Mouse (Mus musculus) hindbrain, embryonic 14.5 days (tissue): Measurements from ENCODE around the gene Tm4sf5. TPM values are rescaled to one million over a fixed set of nuclear protein-coding genes. Genes with fewer than 3 reads are reported as not detected.
"Not testable (repeated sequence)": the region's sequence is repeated elsewhere in the genome, so short reads cannot be mapped to it uniquely, and the experiment has no call there.

Source experiments
- ATAC-seq: fragments of 200-750 bp; cut with Nextera tagmentation; 2 replicates; pipeline ENCODE4 v1.8.0; 2017; ENCODE audit warnings: moderate number of reproducible peaks, mild to moderate bottlenecking, moderate TSS enrichment, moderate library complexity; ENCODE audit not compliant: low FRiP score
- DNase-seq: peaks from one replicate; pipeline ENCODE4 v3.0.0-alpha.2; 2015; ENCODE audit warnings: low spot score
- H3K27ac ChIP-seq: fragments of 300-500 bp; sonication (generic); 2 replicates; pipeline ENCODE4 v1.5.1; 2014; ENCODE audit warnings: mild to moderate bottlenecking, moderate library complexity
- H3K27me3 ChIP-seq: fragments of 300-500 bp; sonication (generic); 2 replicates; pipeline ENCODE4 v1.6.1; 2014; ENCODE audit warnings: mild to moderate bottlenecking, low read length, mixed read lengths; ENCODE audit not compliant: control insufficient read depth, insufficient read depth
- H3K36me3 ChIP-seq: fragments of 300-500 bp; sonication (generic); replicated peaks from 2 replicates; pipeline ENCODE4 v1.6.1; 2014; ENCODE audit not compliant: control insufficient read depth, insufficient read depth
- H3K4me1 ChIP-seq: fragments of 300-500 bp; sonication (generic); replicated peaks from 2 replicates; pipeline ENCODE4 v1.6.1; 2014; ENCODE audit warnings: antibody characterized with exemption, low read length, mixed read lengths; ENCODE audit not compliant: control insufficient read depth, insufficient read depth
- H3K4me2 ChIP-seq: fragments of 300-500 bp; sonication (generic); replicated peaks from 2 replicates; pipeline ENCODE4 v1.6.1; 2014; ENCODE audit warnings: mild to moderate bottlenecking, moderate library complexity
- H3K4me3 ChIP-seq: fragments of 300-500 bp; sonication (generic); replicated peaks from 2 replicates; pipeline ENCODE4 v1.5.1; 2014; ENCODE audit warnings: mild to moderate bottlenecking, low read length
- H3K9ac ChIP-seq: fragments of 300-500 bp; sonication (generic); 2 replicates; pipeline ENCODE4 v1.6.1; 2014
- H3K9me3 ChIP-seq: fragments of 300-500 bp; sonication (generic); 2 replicates; pipeline ENCODE4 v1.6.1; 2016; ENCODE audit warnings: low read length; ENCODE audit not compliant: control insufficient read depth
- WGBS: fragments of 180-500 bp; shearing (Covaris S2); extraction: QIAGEN DNeasy Blood & Tissue Kit; methylation state at CpG from one replicate; pipeline ENCODE4 v1.1.7; 2014; 5-methylcytosine and 5-hydroxymethylcytosine counted together
- polyA plus RNA-seq: library from polyadenylated mRNA; unstranded; fragments of >200 nt; fragmentation: Nextera tagmentation; extraction: Ambion mirVana; gene quantifications from 2 replicates; pipeline ENCODE4 v1.2.1, GENCODE M21; 2014

Tm4sf5 gene
- polyA plus RNA-seq, 1 experiment from 2014 or later: 3.0 TPM

- no peaks in the 10 kb centered on the region for H3K36me3 ChIP-seq
- DNase-seq (no peak), ATAC-seq (no peak)
- no peaks in the 10 kb centered on the region for H3K27me3 ChIP-seq
- H3K4me3 ChIP-seq: no peak overlapping the region
- no peak overlapping the region for H3K9ac ChIP-seq
- no peak overlapping the region for H3K27ac ChIP-seq
- no peak overlapping the region for H3K4me2 ChIP-seq
- no peaks in the 10 kb centered on the region for H3K9me3 ChIP-seq
- H3K4me1 ChIP-seq: no peaks in the 10 kb centered on the region
Measured at GRCm38 (mm10) chr11:70472716-70473115, 32.3 kb upstream of the Tm4sf5 start.

- not testable (repeated sequence) for DNase-seq, H3K4me3 ChIP-seq, H3K27me3 ChIP-seq, H3K4me1 ChIP-seq, H3K9me3 ChIP-seq, H3K9ac ChIP-seq, ATAC-seq, H3K4me2 ChIP-seq, H3K27ac ChIP-seq, H3K36me3 ChIP-seq
- 93% methylated on average over 5 of the region's 5 CpGs for WGBS
Measured at GRCm38 (mm10) chr11:70473291-70473690, 31.8 kb upstream of the Tm4sf5 start.

GRCm38 (mm10) chr11:70474872-70475534 lies 30.0 kb upstream of the Tm4sf5 start:
- Histone ChIP-seq H3K4me2 (no peak overlapping the region), H3K9me3 (no peaks in the 10 kb centered on the region), H3K27me3 (no peaks in the 10 kb centered on the region), H3K27ac (no peak overlapping the region), H3K4me1 (no peaks in the 10 kb centered on the region), H3K36me3 (no peaks in the 10 kb centered on the region), H3K9ac (no peak overlapping the region), H3K4me3 (no peak overlapping the region)
- no peak for DNase-seq
- whole genome bisulfite sequencing: 83% methylated on average over 12 of the region's 12 CpGs
- ATAC-seq: no peak

- Histone ChIP-seq H3K27me3 (no peaks in the 10 kb centered on the region), H3K27ac (no peak overlapping the region), H3K9me3 (no peaks in the 10 kb centered on the region), H3K4me2 (no peak overlapping the region), H3K36me3 (no peaks in the 10 kb centered on the region), H3K4me1 (no peaks in the 10 kb centered on the region), H3K4me3 (no peak overlapping the region), H3K9ac (no peak overlapping the region)
- no peak for ATAC-seq
- WGBS: 57% methylated on average over 2 of the region's 2 CpGs
- no peak for DNase-seq
Measured at GRCm38 (mm10) chr11:70485498-70485897, 19.5 kb upstream of the Tm4sf5 start.

GRCm38 (mm10) chr11:70487816-70488215 lies 17.2 kb upstream of the Tm4sf5 start:
- no peaks in the 10 kb centered on the region for H3K4me1 ChIP-seq
- 44% methylated on average over 4 of the region's 4 CpGs for WGBS

GRCm38 (mm10) chr11:70489138-70489537 lies 15.9 kb upstream of the Tm4sf5 start:
- no peak for ATAC-seq
- Histone ChIP-seq H3K4me1 (no peaks in the 10 kb centered on the region), H3K9me3 (0 out of 2 replicates have a peak, but pooled peaks cover 3% of the 10 kb centered on the region), H3K27ac (no peak overlapping the region), H3K4me2 (no peak overlapping the region), H3K27me3 (no peaks in the 10 kb centered on the region), H3K4me3 (no peak overlapping the region), H3K36me3 (no peaks in the 10 kb centered on the region), H3K9ac (no peak overlapping the region)
- WGBS: 90% methylated on average over 3 of the region's 3 CpGs
- no peak for DNase-seq

More at GRCm38 (mm10) chr11:70487816-70488215, 17.2 kb upstream of the Tm4sf5 start:
- Histone ChIP-seq H3K9me3 (0 out of 2 replicates have a peak, but pooled peaks cover 3% of the 10 kb centered on the region), H3K4me2 (no peak overlapping the region), H3K4me3 (no peak overlapping the region), H3K9ac (no peak overlapping the region), H3K36me3 (no peaks in the 10 kb centered on the region), H3K27ac (no peak overlapping the region), H3K27me3 (no peaks in the 10 kb centered on the region)
- ATAC-seq (no peak), DNase-seq (no peak)

GRCm38 (mm10) chr11:70489684-70490083 lies 15.4 kb upstream of the Tm4sf5 start:
- no peaks in the 10 kb centered on the region for H3K27me3 ChIP-seq
- no peaks in the 10 kb centered on the region for H3K4me1 ChIP-seq
- no peak for DNase-seq
- H3K4me2 ChIP-seq: no peak overlapping the region
- WGBS: 92% methylated on average over 6 of the region's 6 CpGs
- no peak overlapping the region for H3K27ac ChIP-seq
- 0 out of 2 replicates have a peak, but pooled peaks cover 3% of the 10 kb centered on the region for H3K9me3 ChIP-seq
- H3K4me3 ChIP-seq: no peak overlapping the region
- H3K36me3 ChIP-seq: no peaks in the 10 kb centered on the region
- no peak overlapping the region for H3K9ac ChIP-seq
- no peak for ATAC-seq

- ATAC-seq (no peak), DNase-seq (no peak)
- Histone ChIP-seq H3K9me3 (no peaks in the 10 kb centered on the region), H3K4me1 (no peaks in the 10 kb centered on the region), H3K9ac (no peak overlapping the region), H3K4me3 (no peak overlapping the region), H3K4me2 (no peak overlapping the region), H3K27ac (no peak overlapping the region), H3K27me3 (no peaks in the 10 kb centered on the region), H3K36me3 (no peaks in the 10 kb centered on the region)
- 72% methylated on average over 14 of the region's 14 CpGs for WGBS
Measured at GRCm38 (mm10) chr11:70499566-70500475, 5.2 kb upstream of the Tm4sf5 start.

- WGBS: 93% methylated on average over 1 of the region's 1 CpGs
- Histone ChIP-seq H3K9ac (no peak overlapping the region), H3K27me3 (no peaks in the 10 kb centered on the region; the same call in 1 of the 2 replicates), H3K27ac (no peak overlapping the region), H3K36me3 (no peaks in the 10 kb centered on the region), H3K4me2 (no peak overlapping the region), H3K9me3 (no peaks in the 10 kb centered on the region), H3K4me1 (no peaks in the 10 kb centered on the region), H3K4me3 (no peak overlapping the region)
- DNase-seq (no peak), ATAC-seq (no peak)
Measured at GRCm38 (mm10) chr11:70500476-70500812, 4.6 kb upstream of the Tm4sf5 start.
